Mouse (Mus musculus): ENCODE data around the gene A930018P22Rik. TPM values are rescaled to one million over a fixed set of nuclear protein-coding genes. Genes with fewer than 3 reads are reported as not detected.
"Not testable (repeated sequence)": the region's sequence is repeated elsewhere in the genome, so short reads cannot be mapped to it uniquely, and the experiment has no call there.

Gene A930018P22Rik
- not detected in 2 replicates for polyA plus RNA-seq (2014; fragmentation: Nextera tagmentation; extraction: Ambion mirVana)

DNA sequence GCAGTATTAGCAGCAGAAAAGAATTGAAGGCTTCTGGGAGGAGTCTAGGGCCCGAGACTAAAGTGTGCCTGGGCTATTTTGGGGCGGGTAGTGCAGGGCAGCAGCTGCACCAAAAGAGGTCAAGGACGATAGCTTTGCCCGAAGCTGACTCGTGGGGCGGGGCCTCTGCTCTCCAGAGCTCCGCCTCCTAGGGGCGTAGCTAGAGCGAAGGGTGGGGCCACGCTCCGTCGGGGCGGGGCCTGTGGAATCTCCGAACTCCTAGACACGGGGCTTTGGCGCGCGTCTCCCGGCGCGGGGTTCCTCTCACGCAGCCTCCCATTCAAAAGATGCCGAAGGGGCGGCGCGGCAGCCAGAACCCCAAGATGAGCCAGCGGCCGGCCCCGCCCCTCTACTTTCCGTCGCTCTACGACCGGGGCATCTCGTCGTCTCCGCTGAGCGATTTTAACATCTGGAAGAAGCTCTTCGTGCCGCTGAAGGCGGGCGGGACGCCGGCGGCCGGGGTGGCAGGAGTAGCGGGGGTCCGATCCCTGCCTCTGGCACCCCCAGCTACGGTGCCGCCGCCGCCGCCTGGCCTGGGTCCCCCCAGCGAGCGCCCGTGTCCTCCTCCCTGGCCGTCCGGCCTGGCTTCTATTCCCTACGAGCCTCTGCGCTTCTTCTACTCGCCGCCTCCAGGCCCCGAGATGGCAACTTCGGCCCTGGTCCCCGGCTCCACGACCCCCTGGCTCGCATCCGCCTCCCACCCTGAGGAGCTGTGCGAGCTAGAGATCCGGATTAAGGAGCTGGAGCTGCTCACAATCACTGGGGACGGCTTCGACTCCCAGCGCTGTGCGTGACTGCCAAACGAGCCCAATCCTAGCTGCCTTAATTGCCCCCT lies at the start of gene A930018P22Rik:
Gene A930018P22Rik, plus strand, starts transcription at position 265 of the 874 bp plus-strand sequence.
- no peaks in the 10 kb centered on the region for H3K9me3 ChIP-seq (ENCODE audit: control insufficient read depth, low read length)
- H3K36me3 ChIP-seq (ENCODE audit: control insufficient read depth, insufficient read depth, low read length) = no peaks in the 10 kb centered on the region
- peak within 1 kb of the TSS; percentile 94 for H3K4me2 ChIP-seq (ENCODE audit: low read length)
- 0 out of 2 replicates have a peak, but pooled peaks cover 4% of the 10 kb centered on the region for H3K27me3 ChIP-seq (replicated peaks; ENCODE audit: control insufficient read depth, insufficient read depth, low read length)
- peak within 1 kb of the TSS; percentile 69 for H3K4me3 ChIP-seq (ENCODE audit: low read depth, low read length)
- peak within 1 kb of the TSS; percentile 73 for H3K9ac ChIP-seq (ENCODE audit: low read length)
- peaks cover 21% of the 10 kb centered on the region for H3K4me1 ChIP-seq (replicated peaks; ENCODE audit: control insufficient read depth, insufficient read depth, low read length)
- ATAC-seq (replicated peaks; ENCODE audit: low FRiP score, low TSS enrichment, low read depth) = peak; percentile 88
- peak within 1 kb of the TSS; percentile 64 for H3K27ac ChIP-seq (ENCODE audit: low read depth)
- WGBS = under 1% methylated on average over 67 of the region's 74 CpGs
- peak; percentile 94 for DNase-seq (ENCODE audit: low spot score)

DNA sequence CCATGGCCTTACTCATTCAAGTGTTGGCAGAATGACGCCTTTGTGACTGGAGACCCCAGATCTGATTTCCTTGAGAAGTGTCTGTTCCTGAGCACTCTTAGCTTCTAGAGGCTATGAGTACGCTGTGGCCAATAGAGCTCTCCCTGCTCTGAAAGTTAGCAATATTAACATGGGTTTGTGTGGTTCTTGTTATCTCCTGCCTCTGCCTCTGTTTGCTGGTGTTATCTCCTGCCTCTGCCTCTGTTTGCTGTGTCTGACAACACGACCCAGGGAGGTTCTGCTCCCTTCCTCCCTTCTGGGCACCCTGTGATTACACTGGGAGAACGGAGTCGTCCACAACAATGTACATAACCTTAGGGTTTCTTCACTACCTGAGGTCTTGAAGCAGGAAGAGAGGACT lies 44.3 kb upstream of the A930018P22Rik start:
- not testable (repeated sequence) for H3K9me3 ChIP-seq (ENCODE audit: control insufficient read depth, low read length); H3K4me3 ChIP-seq (ENCODE audit: low read depth, low read length); H3K4me1 ChIP-seq (replicated peaks; ENCODE audit: control insufficient read depth, insufficient read depth, low read length); H3K36me3 ChIP-seq (ENCODE audit: control insufficient read depth, insufficient read depth, low read length); ATAC-seq (replicated peaks; ENCODE audit: low FRiP score, low TSS enrichment, low read depth); H3K27me3 ChIP-seq (replicated peaks; ENCODE audit: control insufficient read depth, insufficient read depth, low read length); H3K27ac ChIP-seq (ENCODE audit: low read depth); H3K9ac ChIP-seq (ENCODE audit: low read length); DNase-seq (ENCODE audit: low spot score); H3K4me2 ChIP-seq (ENCODE audit: low read length)
- WGBS = 56% methylated on average over 5 of the region's 5 CpGs

GRCm38 (mm10) chr2:104081436-104082050 lies 41.0 kb upstream of the A930018P22Rik start:
- H3K27ac ChIP-seq (ENCODE audit: low read depth); H3K9ac ChIP-seq (ENCODE audit: low read length); H3K36me3 ChIP-seq (ENCODE audit: control insufficient read depth, insufficient read depth, low read length); H3K4me2 ChIP-seq (ENCODE audit: low read length); H3K9me3 ChIP-seq (ENCODE audit: control insufficient read depth, low read length); DNase-seq (ENCODE audit: low spot score); H3K27me3 ChIP-seq (replicated peaks; ENCODE audit: control insufficient read depth, insufficient read depth, low read length); H3K4me3 ChIP-seq (ENCODE audit: low read depth, low read length); H3K4me1 ChIP-seq (replicated peaks; ENCODE audit: control insufficient read depth, insufficient read depth, low read length); ATAC-seq (replicated peaks; ENCODE audit: low FRiP score, low TSS enrichment, low read depth): not testable (repeated sequence)
- WGBS = no CpG with 5 or more reads among the region's 1 CpGs

- H3K4me1 ChIP-seq (replicated peaks; ENCODE audit: control insufficient read depth, insufficient read depth, low read length) = no peaks in the 10 kb centered on the region
- no peaks in the 10 kb centered on the region for H3K36me3 ChIP-seq (ENCODE audit: control insufficient read depth, insufficient read depth, low read length)
- H3K9ac ChIP-seq (ENCODE audit: low read length) = no peak overlapping the region
- H3K4me3 ChIP-seq (ENCODE audit: low read depth, low read length) = no peak overlapping the region
- H3K27ac ChIP-seq (ENCODE audit: low read depth) = no peak overlapping the region
- ATAC-seq (replicated peaks; ENCODE audit: low FRiP score, low TSS enrichment, low read depth) (no peak), DNase-seq (ENCODE audit: low spot score) (no peak)
- H3K9me3 ChIP-seq (ENCODE audit: control insufficient read depth, low read length) = no peaks in the 10 kb centered on the region
- H3K27me3 ChIP-seq (replicated peaks; ENCODE audit: control insufficient read depth, insufficient read depth, low read length) = no peaks in the 10 kb centered on the region
- H3K4me2 ChIP-seq (ENCODE audit: low read length) = no peak overlapping the region
These were observed 40.1 kb upstream of the A930018P22Rik start for GRCm38 (mm10) chr2:104082474-104082873.

- H3K4me1 ChIP-seq (replicated peaks; ENCODE audit: control insufficient read depth, insufficient read depth, low read length); DNase-seq (ENCODE audit: low spot score); H3K27ac ChIP-seq (ENCODE audit: low read depth); H3K36me3 ChIP-seq (ENCODE audit: control insufficient read depth, insufficient read depth, low read length); H3K4me2 ChIP-seq (ENCODE audit: low read length); H3K4me3 ChIP-seq (ENCODE audit: low read depth, low read length); H3K9ac ChIP-seq (ENCODE audit: low read length); H3K27me3 ChIP-seq (replicated peaks; ENCODE audit: control insufficient read depth, insufficient read depth, low read length); ATAC-seq (replicated peaks; ENCODE audit: low FRiP score, low TSS enrichment, low read depth); H3K9me3 ChIP-seq (ENCODE audit: control insufficient read depth, low read length): not testable (repeated sequence)
These were observed 38.5 kb upstream of the A930018P22Rik start for GRCm38 (mm10) chr2:104084027-104084426.

- H3K4me3 ChIP-seq (ENCODE audit: low read depth, low read length); H3K4me1 ChIP-seq (replicated peaks; ENCODE audit: control insufficient read depth, insufficient read depth, low read length); H3K27ac ChIP-seq (ENCODE audit: low read depth); H3K9ac ChIP-seq (ENCODE audit: low read length); H3K36me3 ChIP-seq (ENCODE audit: control insufficient read depth, insufficient read depth, low read length); DNase-seq (ENCODE audit: low spot score); H3K4me2 ChIP-seq (ENCODE audit: low read length); ATAC-seq (replicated peaks; ENCODE audit: low FRiP score, low TSS enrichment, low read depth); H3K27me3 ChIP-seq (replicated peaks; ENCODE audit: control insufficient read depth, insufficient read depth, low read length); H3K9me3 ChIP-seq (ENCODE audit: control insufficient read depth, low read length): not testable (repeated sequence)
- WGBS = 94% methylated on average over 1 of the region's 1 CpGs
These were observed 35.0 kb upstream of the A930018P22Rik start for GRCm38 (mm10) chr2:104087562-104087961.

- Histone ChIP-seq H3K4me1 (replicated peaks; ENCODE audit: control insufficient read depth, insufficient read depth, low read length) (0 out of 2 replicates have a peak, but pooled peaks cover 3% of the 10 kb centered on the region), H3K9me3 (ENCODE audit: control insufficient read depth, low read length) (no peaks in the 10 kb centered on the region), H3K9ac (ENCODE audit: low read length) (no peak overlapping the region), H3K4me3 (ENCODE audit: low read depth, low read length) (no peak overlapping the region), H3K27me3 (replicated peaks; ENCODE audit: control insufficient read depth, insufficient read depth, low read length) (no peaks in the 10 kb centered on the region), H3K36me3 (ENCODE audit: control insufficient read depth, insufficient read depth, low read length) (no peaks in the 10 kb centered on the region), H3K27ac (ENCODE audit: low read depth) (no peak overlapping the region), H3K4me2 (ENCODE audit: low read length) (no peak overlapping the region)
- no peak for ATAC-seq (replicated peaks; ENCODE audit: low FRiP score, low TSS enrichment, low read depth)
- WGBS = 68% methylated on average over 2 of the region's 2 CpGs
- DNase-seq (ENCODE audit: low spot score) = no peak
These were observed 29.3 kb upstream of the A930018P22Rik start for GRCm38 (mm10) chr2:104093305-104093704.

- H3K9ac ChIP-seq (ENCODE audit: low read length) = peak within 1 kb of the TSS; percentile 41
- DNase-seq (ENCODE audit: low spot score) (peak; percentile 90), ATAC-seq (replicated peaks; ENCODE audit: low FRiP score, low TSS enrichment, low read depth) (peak; percentile 84)
- peak within 1 kb of the TSS; percentile 63 for H3K27ac ChIP-seq (ENCODE audit: low read depth)
- no peaks in the 10 kb centered on the region for H3K9me3 ChIP-seq (ENCODE audit: control insufficient read depth, low read length)
- 5% methylated on average over 15 of the region's 15 CpGs for WGBS
- H3K36me3 ChIP-seq (ENCODE audit: control insufficient read depth, insufficient read depth, low read length) = no peaks in the 10 kb centered on the region
- H3K27me3 ChIP-seq (replicated peaks; ENCODE audit: control insufficient read depth, insufficient read depth, low read length) = no peaks in the 10 kb centered on the region
- H3K4me3 ChIP-seq (ENCODE audit: low read depth, low read length) = peak within 1 kb of the TSS; percentile 41
- H3K4me2 ChIP-seq (ENCODE audit: low read length) = peak within 1 kb of the TSS; percentile 59
- H3K4me1 ChIP-seq (replicated peaks; ENCODE audit: control insufficient read depth, insufficient read depth, low read length) = 0 out of 2 replicates have a peak, but pooled peaks cover 3% of the 10 kb centered on the region
These were observed 26.8 kb upstream of the A930018P22Rik start, which contains the start of gene Cd59a for GRCm38 (mm10) chr2:104095741-104096213. Cd59a (plus strand) TSS chr2:104095801.
